Mouse (Mus musculus): ENCODE measurements around the gene Tirap. TPM values are rescaled to one million over a fixed set of nuclear protein-coding genes. Genes with fewer than 3 reads are reported as not detected.

Gene Tirap
- total RNA-seq (2015; ENCODE audit: low replicate concordance), result 2.1 and 4.4 TPM in 2 replicates
- 2.2 and 4.5 TPM in 2 replicates for total RNA-seq (2017; ENCODE audit: low replicate concordance)

DNA sequence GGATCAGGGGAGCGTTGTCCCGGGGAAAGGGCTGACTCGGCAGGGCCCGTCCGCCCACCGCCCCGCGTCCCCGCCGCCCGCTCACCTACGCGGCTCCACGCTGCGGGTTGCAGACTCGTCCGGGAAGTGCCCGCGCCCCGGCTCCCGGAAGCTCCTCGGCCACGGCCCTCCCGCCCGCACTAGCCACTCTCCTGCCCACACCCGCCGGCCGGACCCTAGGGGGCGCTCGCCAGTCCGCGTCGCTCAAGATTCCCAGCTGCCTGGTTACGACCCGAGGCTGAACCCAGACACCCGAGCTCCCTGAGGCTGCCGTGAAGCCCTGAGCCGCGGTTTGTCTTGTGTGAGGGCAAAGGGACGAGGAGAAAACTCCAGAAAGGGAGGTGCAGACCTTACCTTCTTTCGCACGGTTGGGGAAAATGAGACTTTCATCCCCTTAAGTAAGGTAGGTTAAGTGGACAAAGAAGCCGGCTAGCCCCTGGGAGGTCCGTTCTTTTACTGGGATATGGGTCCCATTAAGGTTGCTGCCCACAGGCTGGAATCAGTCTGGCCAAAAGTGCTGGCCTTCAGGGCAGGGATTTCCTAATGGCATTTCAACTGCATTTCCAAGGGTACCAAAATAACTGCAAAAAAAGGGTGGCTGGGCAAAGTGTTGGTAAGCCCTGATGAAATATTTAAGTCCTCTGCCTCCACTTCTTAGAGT, at the start of gene Tirap, which contains the start of gene Srpr:
Gene Tirap, minus strand, starts transcription at position 520 of the 700 bp plus-strand sequence.
Gene Srpr, plus strand, starts transcription at position 404 of the 700 bp plus-strand sequence.
- ATAC-seq (replicated peaks; ENCODE audit: low FRiP score, poor library complexity, severe bottlenecking), result peak; percentile 95

- no peak for ATAC-seq (replicated peaks; ENCODE audit: low FRiP score, poor library complexity, severe bottlenecking)
Measured at GRCm38 (mm10) chr9:35249476-35249875, 49.4 kb upstream of the Tirap start.

DNA sequence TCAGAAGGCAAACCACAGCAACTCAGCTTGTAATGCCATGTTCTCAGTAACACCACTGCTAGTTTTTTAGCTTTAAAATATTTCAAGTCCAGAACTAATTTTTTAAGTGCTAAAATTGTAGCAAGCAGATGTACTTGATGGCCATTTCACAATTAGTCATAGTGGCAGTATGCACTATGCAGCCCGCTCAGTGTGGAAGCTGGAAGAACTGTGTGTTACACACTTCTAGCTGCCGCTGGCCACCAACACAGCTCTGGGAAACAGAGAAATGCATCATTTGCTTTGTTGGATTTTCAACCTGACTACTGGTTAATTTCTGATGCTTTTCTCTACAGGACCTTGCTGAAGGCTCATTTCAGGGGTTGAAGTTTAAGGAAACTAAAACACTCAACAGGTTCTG, 47.3 kb upstream of the Tirap start:
- ATAC-seq (replicated peaks; ENCODE audit: low FRiP score, poor library complexity, severe bottlenecking), result no peak

- no peak for ATAC-seq (replicated peaks; ENCODE audit: low FRiP score, poor library complexity, severe bottlenecking)
Measured at GRCm38 (mm10) chr9:35239734-35240133, 39.6 kb upstream of the Tirap start.

DNA sequence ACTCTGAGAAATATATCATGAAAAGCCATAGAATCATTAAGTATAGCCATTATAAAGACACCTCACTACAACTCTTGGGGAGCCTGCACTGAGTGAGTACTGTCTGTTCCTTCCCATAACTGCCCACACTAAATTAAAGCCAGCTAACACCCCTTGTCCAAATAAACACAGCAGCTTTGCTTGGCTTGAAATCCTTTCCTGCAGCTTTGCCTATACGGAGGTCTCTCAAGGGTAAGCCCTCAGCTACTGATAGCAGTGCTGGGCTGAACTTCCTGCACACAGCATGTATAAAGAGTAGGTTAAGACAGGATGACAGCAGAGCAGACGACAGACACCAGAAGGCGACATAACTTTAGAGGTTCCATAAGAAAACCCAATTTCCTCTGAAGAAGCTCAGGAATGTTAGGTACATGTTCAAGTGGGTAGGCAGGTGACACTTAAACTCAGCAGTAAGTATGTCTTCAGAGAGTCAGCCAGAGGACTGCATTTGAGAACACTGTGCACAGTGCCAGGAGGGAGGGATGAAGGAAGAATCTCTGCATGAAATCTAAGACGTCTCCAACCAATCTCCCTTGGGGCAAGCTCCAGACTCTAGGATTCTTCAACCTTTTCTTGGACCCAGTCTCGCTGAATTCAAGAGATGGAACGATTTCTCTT, 39.0 kb upstream of the Tirap start:
- no peak for ATAC-seq (replicated peaks; ENCODE audit: low FRiP score, poor library complexity, severe bottlenecking)

- no peak for ATAC-seq (replicated peaks; ENCODE audit: low FRiP score, poor library complexity, severe bottlenecking)
Measured at GRCm38 (mm10) chr9:35238371-35238770, 38.3 kb upstream of the Tirap start.

DNA sequence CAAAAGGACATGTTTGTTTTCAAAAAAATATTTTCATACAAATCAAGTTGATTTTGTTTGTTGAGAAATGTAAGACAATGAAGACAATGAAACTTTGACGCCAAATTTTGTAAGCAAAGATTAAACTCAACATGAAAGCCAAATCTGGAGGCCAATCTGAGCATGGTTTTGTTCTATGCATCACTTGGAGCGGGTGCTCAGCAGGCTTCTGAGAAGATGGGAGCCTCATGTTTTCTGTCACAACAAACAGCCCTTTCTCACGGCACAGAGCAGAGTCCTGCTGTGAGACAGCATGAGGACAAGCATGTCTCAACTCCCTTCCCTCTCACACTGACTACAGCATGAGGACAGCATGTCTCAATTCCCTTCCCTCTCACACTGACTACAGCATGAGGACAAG, 35.9 kb upstream of the Tirap start:
- no peak for ATAC-seq (replicated peaks; ENCODE audit: low FRiP score, poor library complexity, severe bottlenecking)

DNA sequence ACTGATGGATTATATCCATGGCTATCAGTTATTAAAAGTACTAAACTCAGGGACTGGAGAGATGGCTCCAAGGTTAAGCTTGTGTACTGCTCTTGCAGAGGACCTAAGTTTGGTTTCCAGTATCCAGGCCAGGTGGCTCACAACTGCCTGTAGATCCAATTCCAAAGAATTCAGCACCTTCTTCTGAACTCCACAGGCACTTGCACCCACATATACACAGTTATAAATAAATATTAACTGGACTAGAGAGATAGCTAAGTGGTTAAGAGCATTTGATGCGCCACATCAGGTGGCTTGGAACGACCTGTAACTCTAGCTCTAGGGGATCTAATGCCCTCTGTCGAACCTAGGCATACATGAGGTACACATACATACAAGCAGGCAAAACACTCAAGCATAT, 28.6 kb upstream of the Tirap start:
- ATAC-seq (replicated peaks; ENCODE audit: low FRiP score, poor library complexity, severe bottlenecking), result no peak

DNA sequence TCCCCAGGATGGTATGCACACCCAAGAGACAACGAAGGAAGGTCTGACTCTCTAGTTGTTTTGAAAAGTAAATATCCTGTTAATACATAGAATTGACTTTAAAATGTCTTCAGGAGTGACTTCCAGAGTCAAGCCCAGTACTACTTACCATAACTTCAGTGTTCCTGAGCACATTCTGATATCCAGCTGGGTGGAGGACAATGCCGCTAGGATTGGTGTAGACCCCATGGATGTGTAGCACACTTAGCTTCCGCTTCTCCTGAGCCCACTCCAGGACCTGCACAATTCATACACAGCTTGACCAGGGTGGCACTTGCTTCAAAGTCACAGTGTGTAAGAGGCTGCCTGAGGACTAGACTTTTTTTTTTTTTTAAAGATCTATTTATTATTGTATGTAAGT, 23.4 kb upstream of the Tirap start:
- no peak for ATAC-seq (replicated peaks; ENCODE audit: low FRiP score, poor library complexity, severe bottlenecking)

GRCm38 (mm10) chr9:35217963-35218362, 17.9 kb upstream of the Tirap start:
- ATAC-seq (replicated peaks; ENCODE audit: low FRiP score, poor library complexity, severe bottlenecking), result no peak

- no peak for ATAC-seq (replicated peaks; ENCODE audit: low FRiP score, poor library complexity, severe bottlenecking)
Measured at GRCm38 (mm10) chr9:35211573-35212511, 11.8 kb upstream of the Tirap start.

GRCm38 (mm10) chr9:35210542-35211474, 10.7 kb upstream of the Tirap start, which contains the start of gene Foxred1:
Gene Foxred1, minus strand, starts transcription at chr9:35211055.
- peak; percentile 97 for ATAC-seq (replicated peaks; ENCODE audit: low FRiP score, poor library complexity, severe bottlenecking)

- no peak for ATAC-seq (replicated peaks; ENCODE audit: low FRiP score, poor library complexity, severe bottlenecking)
Measured at GRCm38 (mm10) chr9:35204421-35204820, 4.3 kb upstream of the Tirap start.

DNA sequence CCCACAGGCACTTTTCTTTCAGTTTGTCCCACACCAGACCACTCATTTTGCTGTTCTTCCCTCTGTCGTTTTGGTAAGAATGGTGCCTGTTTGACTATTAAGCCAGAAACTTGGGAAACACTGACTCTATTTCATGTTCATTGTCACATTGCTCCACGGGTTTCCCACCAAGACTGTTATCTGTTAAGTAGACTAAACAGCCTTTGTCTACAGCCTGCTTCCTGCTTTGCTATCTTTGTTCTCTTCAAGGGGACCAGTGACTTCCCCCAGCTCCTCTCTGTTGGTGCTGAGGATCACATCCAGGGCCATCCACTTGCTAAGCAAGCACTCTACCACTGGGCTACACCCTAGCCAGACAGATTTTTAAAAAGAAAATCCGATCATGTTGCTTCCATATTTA, 3.4 kb upstream of the Tirap start:
- ATAC-seq (replicated peaks; ENCODE audit: low FRiP score, poor library complexity, severe bottlenecking), result no peak

DNA sequence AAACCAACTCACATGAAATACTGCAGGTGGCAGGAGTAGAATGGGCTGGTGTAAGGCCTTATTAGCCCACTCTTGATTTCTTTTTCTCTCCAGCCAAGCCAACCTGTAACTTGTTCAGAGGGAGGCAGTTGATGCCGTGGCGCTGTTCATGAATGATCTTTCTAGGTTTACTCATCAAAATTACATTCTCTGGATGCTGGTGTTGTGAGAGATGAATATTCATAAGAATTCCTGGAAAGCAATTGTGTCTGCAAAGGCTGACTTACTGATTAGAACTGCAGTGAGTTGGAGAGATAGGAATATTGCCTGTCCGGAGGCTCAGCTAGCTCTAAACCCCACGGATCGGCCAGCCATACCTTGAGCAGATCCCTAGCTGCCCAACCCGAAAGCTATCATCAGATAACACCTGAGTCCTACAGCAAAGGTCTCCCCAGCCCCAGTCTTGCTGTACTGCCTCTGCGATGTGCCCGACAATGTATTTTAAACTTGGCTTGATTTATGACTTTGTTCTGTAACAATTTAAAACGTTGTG, 504 bp upstream of the Tirap start:
- ATAC-seq (replicated peaks; ENCODE audit: low FRiP score, poor library complexity, severe bottlenecking), result peak; percentile 13; the same call in 1 of the 2 replicates

DNA sequence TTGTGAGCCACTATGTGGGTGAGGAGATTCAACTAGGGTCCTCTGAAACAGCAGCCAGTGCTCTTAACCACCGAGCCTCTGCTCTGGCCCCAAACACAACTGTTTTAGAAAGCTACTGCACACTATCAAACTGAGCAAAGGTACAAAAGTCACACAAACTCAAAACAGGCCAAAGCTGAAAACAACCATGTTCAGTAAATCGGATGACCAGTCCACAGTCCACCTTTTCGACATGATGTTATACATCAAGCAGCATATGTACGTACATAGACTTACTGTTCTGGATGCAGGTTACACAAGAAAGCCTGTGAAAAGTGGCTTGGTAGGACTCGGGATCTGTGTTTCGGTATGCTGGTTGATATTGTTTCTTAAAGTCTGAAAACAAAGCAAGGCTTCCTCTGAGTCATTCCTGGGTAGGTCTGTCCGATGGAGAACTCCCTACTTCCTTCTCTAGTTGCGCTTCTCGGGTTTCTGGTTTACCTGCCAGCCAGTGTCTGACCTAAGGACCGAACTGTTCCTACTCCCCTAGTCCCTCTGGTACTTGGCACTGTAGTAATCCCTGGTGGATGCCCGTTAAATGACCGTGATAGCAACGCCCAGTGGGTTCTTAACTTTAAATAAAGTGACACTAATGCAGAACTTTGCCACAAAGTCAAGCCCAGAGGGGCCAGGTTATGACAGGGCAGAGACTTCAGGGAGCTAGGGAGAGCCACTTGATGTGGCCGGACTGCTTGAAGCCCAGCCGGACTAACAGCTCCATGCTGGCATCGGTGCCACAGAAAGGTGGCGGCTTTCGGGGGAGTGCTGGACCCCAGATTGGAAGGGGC, 933 bp downstream of the Tirap start:
- ATAC-seq (replicated peaks; ENCODE audit: low FRiP score, poor library complexity, severe bottlenecking), result no peak

DNA sequence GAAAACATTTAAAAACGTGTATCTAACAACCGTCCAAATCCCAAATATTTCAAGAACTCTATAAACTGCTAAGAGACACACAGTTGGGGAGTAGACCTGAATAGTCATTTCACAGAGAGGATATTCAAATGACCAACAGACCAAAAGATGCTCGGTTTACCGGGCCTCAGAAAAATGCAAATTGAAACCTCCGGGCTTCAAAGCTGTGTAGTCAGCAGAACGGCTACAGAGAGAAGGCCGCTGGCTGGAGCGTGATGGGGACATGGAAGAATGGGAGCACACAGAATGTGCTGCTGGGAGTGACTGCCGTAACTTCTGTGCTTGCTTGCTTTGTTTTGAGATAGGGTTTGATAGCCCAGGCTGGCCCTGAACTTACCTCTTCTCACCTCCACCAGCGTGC, 1.7 kb downstream of the Tirap start:
- no peak for ATAC-seq (replicated peaks; ENCODE audit: low FRiP score, poor library complexity, severe bottlenecking)

DNA sequence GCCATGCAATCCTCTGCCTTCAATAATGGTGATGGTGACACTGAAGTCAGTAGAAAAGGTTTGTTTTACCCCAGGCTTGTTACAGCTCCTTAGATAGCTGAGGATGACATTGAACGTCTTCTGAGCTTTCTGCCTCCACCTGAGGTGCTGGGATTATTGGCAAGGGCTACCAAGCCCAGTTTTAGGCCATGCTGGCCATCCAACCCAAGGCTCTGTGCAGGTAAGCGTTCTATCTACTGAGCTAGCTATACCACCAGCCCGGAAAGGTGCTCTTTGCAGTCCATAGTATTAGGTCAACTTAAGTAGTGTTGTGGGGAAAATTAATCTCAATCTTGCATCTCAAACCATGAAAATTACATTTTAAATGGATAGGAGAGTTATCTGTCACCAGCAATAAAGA, 2.5 kb downstream of the Tirap start:
- ATAC-seq (replicated peaks; ENCODE audit: low FRiP score, poor library complexity, severe bottlenecking), result no peak

All from erythroblast, adult 5-6 weeks (primary cell).